Mouse (Mus musculus) R1 (cell line): ENCODE measurements around the gene Vps45.
"Not testable (repeated sequence)": the region's sequence is repeated elsewhere in the genome, so short reads cannot be mapped to it uniquely, and the experiment has no call there.

ENCODE experiments used
- DNase-seq: peaks from one replicate; pipeline ENCODE4 v3.0.0-alpha.2; 2018; ENCODE audit warnings: low read depth, low spot score

The Vps45 gene

GRCm38 (mm10) chr3:95972873-95973634, 85.2 kb downstream of the Vps45 start:
- DNase-seq = no peak

GRCm38 (mm10) chr3:95972251-95972872, 85.9 kb downstream of the Vps45 start:
- DNase-seq = no peak

- not testable (repeated sequence) for DNase-seq
These were observed 87.6 kb downstream of the Vps45 start for GRCm38 (mm10) chr3:95970661-95971060.

DNA sequence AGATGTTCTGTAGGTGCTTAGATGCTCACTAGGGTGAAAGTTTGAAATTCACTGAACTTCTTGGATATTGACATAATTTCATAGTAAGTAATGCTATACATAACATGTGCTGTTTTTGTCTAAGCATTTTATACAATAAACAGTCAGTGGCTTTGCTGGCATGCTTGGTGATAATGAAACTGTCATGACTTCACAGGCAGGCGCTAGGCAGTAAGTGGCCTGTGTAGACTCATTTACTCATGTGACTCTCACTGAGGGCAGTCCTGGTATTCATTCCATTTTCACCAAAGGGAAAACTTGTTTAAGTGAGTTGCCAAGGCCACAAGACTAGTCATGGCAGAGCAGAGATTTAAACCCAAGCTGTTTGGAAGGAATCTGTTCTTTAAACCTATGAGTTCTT, 89.0 kb downstream of the Vps45 start:
- no peak for DNase-seq

- DNase-seq = peak; percentile 56
These were observed 92.5 kb downstream of the Vps45 start for GRCm38 (mm10) chr3:95965518-95966451.

GRCm38 (mm10) chr3:95963681-95964080, 94.6 kb downstream of the Vps45 start:
- no peak for DNase-seq

- DNase-seq = no peak
These were observed 95.0 kb downstream of the Vps45 start for GRCm38 (mm10) chr3:95963230-95963629.

GRCm38 (mm10) chr3:95962182-95962581, 96.1 kb downstream of the Vps45 start:
- not testable (repeated sequence) for DNase-seq

GRCm38 (mm10) chr3:95959807-95960206, 98.5 kb downstream of the Vps45 start:
- no peak for DNase-seq

DNA sequence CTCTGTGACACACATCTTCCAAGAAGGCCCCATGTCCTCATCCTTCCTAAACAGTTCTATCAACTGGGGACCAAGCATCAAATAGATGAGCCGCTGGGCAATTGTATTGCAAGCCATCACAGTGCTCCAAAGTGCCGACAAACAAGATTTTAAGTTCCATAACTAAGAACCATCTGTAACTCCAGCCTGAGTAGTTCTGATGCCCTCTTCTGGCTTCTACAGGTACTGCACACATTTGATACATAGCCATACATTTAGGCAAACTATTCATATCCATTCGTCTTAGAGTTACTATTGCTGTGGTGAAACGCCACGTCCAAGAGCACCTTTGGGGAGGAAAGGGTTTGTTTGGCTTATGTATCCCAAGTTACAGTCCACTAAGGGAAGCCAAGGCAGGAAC, 99.2 kb downstream of the Vps45 start:
- DNase-seq = peak; percentile 68

GRCm38 (mm10) chr3:95957359-95958148, 100.7 kb downstream of the Vps45 start:
- no peak for DNase-seq

DNA sequence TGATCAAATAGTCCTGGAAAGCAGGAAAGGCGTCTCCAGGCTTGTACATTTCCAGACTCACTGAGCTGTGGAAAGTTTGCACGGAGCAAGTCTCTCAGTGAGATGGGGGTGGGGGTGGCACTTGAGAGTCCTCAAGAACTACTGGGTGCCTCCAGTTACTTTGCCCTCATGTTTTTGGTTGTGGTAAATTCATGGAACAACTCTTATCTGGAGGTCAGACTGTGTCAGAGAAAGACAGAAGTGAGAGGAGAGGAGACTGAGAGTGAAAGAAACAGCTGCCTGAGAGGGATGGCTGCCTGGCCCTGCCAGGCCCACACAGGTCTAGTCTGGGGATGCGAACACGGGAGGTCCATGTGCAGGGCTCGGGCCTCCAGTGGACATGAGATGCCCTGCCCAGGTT, 102.9 kb downstream of the Vps45 start:
- DNase-seq = no peak

- DNase-seq = peak; percentile 44
These were observed 103.6 kb downstream of the Vps45 start for GRCm38 (mm10) chr3:95954648-95955173.

GRCm38 (mm10) chr3:95953522-95953921, 104.7 kb downstream of the Vps45 start:
- no peak for DNase-seq

DNA sequence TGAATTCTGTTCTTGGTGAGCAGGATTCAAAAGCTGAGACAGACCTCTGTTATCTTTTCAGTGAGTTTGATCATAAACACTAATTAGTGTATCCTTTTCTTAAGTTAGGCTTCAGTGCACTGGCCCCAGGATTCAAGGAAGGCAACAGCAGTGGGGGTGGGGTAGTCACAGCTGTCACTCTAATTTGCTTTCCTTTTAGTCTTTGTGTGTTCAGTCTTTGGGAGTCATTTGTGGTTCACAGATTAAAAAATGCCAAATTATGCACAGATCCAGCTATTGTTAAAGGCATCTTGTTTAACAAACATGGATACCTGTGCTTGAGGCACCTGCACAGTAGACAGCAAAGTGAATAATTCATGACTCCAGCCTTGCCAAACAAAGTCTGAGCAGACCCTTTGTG, 105.2 kb downstream of the Vps45 start:
- no peak for DNase-seq

- DNase-seq = peak; percentile 32
These were observed 106.7 kb downstream of the Vps45 start for GRCm38 (mm10) chr3:95951566-95951965.

DNA sequence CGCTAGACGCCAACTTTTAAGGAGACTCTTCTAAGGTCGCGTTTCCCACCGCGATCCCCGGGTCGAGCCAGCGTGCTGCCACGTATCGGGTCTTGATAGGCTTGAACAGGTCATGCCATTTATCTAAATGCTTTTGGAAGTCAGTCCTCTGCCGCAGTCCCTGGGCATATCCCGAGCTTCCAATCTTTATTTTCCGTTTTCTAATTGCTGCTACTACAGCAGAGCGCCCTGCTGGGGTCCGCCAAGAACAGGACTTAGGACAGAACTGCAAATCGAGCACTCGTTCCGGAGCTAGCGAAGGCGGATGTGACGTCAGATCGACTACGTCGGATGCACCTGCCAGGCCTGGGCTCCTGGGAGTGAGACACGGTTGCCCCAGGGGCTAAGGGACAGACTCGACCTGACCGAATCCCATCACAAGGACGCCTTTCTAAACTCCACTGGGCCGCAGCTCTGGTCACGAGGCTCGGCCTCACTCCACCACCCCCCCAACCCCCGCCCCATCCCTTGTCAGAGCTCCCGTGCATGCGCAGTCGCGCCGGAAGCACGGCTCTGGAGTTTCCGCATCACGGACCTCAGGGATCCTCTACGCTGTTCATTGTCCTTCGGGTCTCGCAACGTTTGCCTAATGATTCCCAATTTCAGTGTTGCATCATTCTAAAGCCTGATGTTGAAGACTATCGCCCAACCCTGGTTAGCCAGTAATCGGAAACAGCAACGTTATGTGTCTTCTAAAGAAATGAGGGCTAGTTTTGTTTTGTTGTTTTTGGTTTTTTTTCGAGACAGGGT, 107.3 kb downstream of the Vps45 start:
- peak; percentile 92 for DNase-seq
